In genomic region chr6:91472319-91472718, GRCm38 (mm10) we compare ENCODE assay signal across 8 mouse cellular contexts. TPM values are rescaled to one million over a fixed set of nuclear protein-coding genes. Genes with fewer than 3 reads are reported as not detected.
DNase-seq lines count a peak whose midpoint lies in the region; ATAC-seq and TF ChIP-seq lines count a peak whose summit lies in the region.

No protein-coding gene starts in this region.

- H3K9me3 ChIP-seq in embryonic facial prominence, embryonic 10.5 days = no peaks in the 10 kb centered on the region
- no peaks in the 10 kb centered on the region for H3K9me3 ChIP-seq in kidney, embryonic 15.5 days (replicated peaks)

- peaks cover 36% of the 10 kb centered on the region for H3K4me1 ChIP-seq in embryonic facial prominence, embryonic 10.5 days
- H3K4me1 ChIP-seq in kidney, embryonic 15.5 days = peaks cover 23% of the 10 kb centered on the region

- no peaks in the 10 kb centered on the region for H3K27me3 ChIP-seq in embryonic facial prominence, embryonic 10.5 days (replicated peaks; ENCODE audit: low read depth, poor library complexity, severe bottlenecking)
- no peaks in the 10 kb centered on the region for H3K27me3 ChIP-seq in kidney, embryonic 15.5 days

- peaks cover 60% of the 10 kb centered on the region for H3K36me3 ChIP-seq in embryonic facial prominence, embryonic 10.5 days (replicated peaks)
- peaks cover 28% of the 10 kb centered on the region for H3K36me3 ChIP-seq in kidney, embryonic 15.5 days

- H3K4me3 ChIP-seq in gastrocnemius, adult 2 months = peak overlapping the region; percentile 91
- H3K4me3 ChIP-seq in embryonic facial prominence, embryonic 10.5 days = peak overlapping the region; percentile 82
- H3K4me3 ChIP-seq in kidney, embryonic 15.5 days (replicated peaks) = peak overlapping the region; percentile 84

- H3K4me2 ChIP-seq in kidney, embryonic 15.5 days = peak overlapping the region; percentile 71

- no peak for ATAC-seq in kidney, embryonic 15.5 days (replicated peaks; ENCODE audit: low FRiP score)

- intact Hi-C loops in gastrocnemius, adult 2 months (cut with DNase I) = loop anchor here (2.0 kb wide), 1 partner anchor 42 kb away; the partner anchor contains the start of genes Lsm3 and Xpc
- intact Hi-C loops in gastrocnemius, postnatal 36 days (cut with DNase I) = loop anchor here (2.0 kb wide), 1 partner anchor 36 kb away; no protein-coding TSS in a partner anchor

- peak overlapping the region; percentile 95 for H3K27ac ChIP-seq in gastrocnemius, adult 2 months
- peak overlapping the region; percentile 91 for H3K27ac ChIP-seq in embryonic facial prominence, embryonic 10.5 days (replicated peaks)
- 0 out of 2 replicates have a peak overlapping the region, but pooled peaks have one; percentile 91 for H3K27ac ChIP-seq in kidney, embryonic 15.5 days

- 28% methylated on average over 6 of the region's 6 CpGs for WGBS in embryonic facial prominence, embryonic 10.5 days
- 29% methylated on average over 6 of the region's 6 CpGs for WGBS in kidney, embryonic 15.5 days

- DNase-seq in gastrocnemius, adult 2 months = no peak
- DNase-seq in gastrocnemius, postnatal 36 days = no peak
- peak; percentile 48 for DNase-seq in CD4-positive helper T cell, adult 2 months (ENCODE audit: low read depth, low spot score)
- DNase-seq in embryonic facial prominence, embryonic 10.5 days (ENCODE audit: low spot score) = peak; percentile 27
- peak; percentile 48 for DNase-seq in naive thymus-derived CD4-positive, alpha-beta T cell, adult 2 months (ENCODE audit: low read depth)
- no peak for DNase-seq in ovary, adult 18-20 months (ENCODE audit: low spot score)
- no peak for DNase-seq in left cerebral cortex, adult 11 months (ENCODE audit: low spot score)

- H3K9ac ChIP-seq in kidney, embryonic 15.5 days = peak overlapping the region; percentile 88

- no peak for TF ChIP-seq CTCF in gastrocnemius, adult 2 months (IDR thresholded peaks at IDR 0.05)

RNA-seq across cellular contexts. Expression of gene Chchd4, which starts 1.0 kb away (rescaled TPM):
- 10 to 100 TPM in 1 of 2 experiments, 1 to 10 TPM in 1; 8.0 to 10.2 TPM for total RNA-seq in gastrocnemius, adult 2 months (2021)
- 1 to 10 TPM; 8.2 TPM for total RNA-seq in gastrocnemius, postnatal 36 days (2021)
- 35.3 and 38.2 TPM in 2 replicates for polyA plus RNA-seq in embryonic facial prominence, embryonic 10.5 days (2016; fragmentation: Nextera tagmentation; extraction: Ambion mirVana)
- 30.2 and 30.7 TPM in 2 replicates for polyA plus RNA-seq in kidney, embryonic 15.5 days (2015; fragmentation: Nextera tagmentation; extraction: Ambion mirVana)

RNA-seq across cellular contexts. Expression of gene Tmem43, which starts 1.2 kb away (rescaled TPM):
- 10 to 100 TPM; 21.0 to 25.3 TPM for total RNA-seq in gastrocnemius, adult 2 months (2021)
- 10 to 100 TPM; 25.2 to 31.1 TPM for total RNA-seq in gastrocnemius, postnatal 36 days (2021)
- 62.5 and 66.1 TPM in 2 replicates for polyA plus RNA-seq in embryonic facial prominence, embryonic 10.5 days (2016; fragmentation: Nextera tagmentation; extraction: Ambion mirVana)
- polyA plus RNA-seq in kidney, embryonic 15.5 days (2015; fragmentation: Nextera tagmentation; extraction: Ambion mirVana) = 44.7 and 46.5 TPM in 2 replicates

RNA-seq across cellular contexts. Expression of gene Xpc, which starts 43.4 kb away (rescaled TPM):
- total RNA-seq in gastrocnemius, adult 2 months (2021) = 1 to 10 TPM; 7.6 to 8.3 TPM
- total RNA-seq in gastrocnemius, postnatal 36 days (2021) = 1 to 10 TPM; 6.5 to 7.2 TPM
- 26.7 and 27.3 TPM in 2 replicates for polyA plus RNA-seq in embryonic facial prominence, embryonic 10.5 days (2016; fragmentation: Nextera tagmentation; extraction: Ambion mirVana)
- 25.1 and 25.5 TPM in 2 replicates for polyA plus RNA-seq in kidney, embryonic 15.5 days (2015; fragmentation: Nextera tagmentation; extraction: Ambion mirVana)

RNA-seq across cellular contexts. Expression of gene Lsm3, which starts 43.4 kb away (rescaled TPM):
- 10 to 100 TPM; 22.7 to 37.0 TPM for total RNA-seq in gastrocnemius, adult 2 months (2021)
- 10 to 100 TPM; 25.7 to 28.9 TPM for total RNA-seq in gastrocnemius, postnatal 36 days (2021)
- polyA plus RNA-seq in embryonic facial prominence, embryonic 10.5 days (2016; fragmentation: Nextera tagmentation; extraction: Ambion mirVana) = 444 and 453 TPM in 2 replicates
- 280 and 313 TPM in 2 replicates for polyA plus RNA-seq in kidney, embryonic 15.5 days (2015; fragmentation: Nextera tagmentation; extraction: Ambion mirVana)

Comparison
In these comparisons a context has a peak if more than half of its experiments do, and no peak if none do; other contexts are left out.
1. DNase-seq: peak in CD4-positive helper T cell, adult 2 months (single experiment), embryonic facial prominence, embryonic 10.5 days (single experiment) and naive thymus-derived CD4-positive, alpha-beta T cell, adult 2 months (single experiment); none in gastrocnemius, adult 2 months (single experiment), gastrocnemius, postnatal 36 days (0 of 2), ovary, adult 18-20 months (single experiment) and left cerebral cortex, adult 11 months (single experiment).
2. Peak in every context shown above with its lines, with median percentiles within 50 percentile points of each other: H3K27ac ChIP-seq and H3K4me3 ChIP-seq.